ENCODE assay signal across 8 mouse cellular contexts in the genomic region with DNA sequence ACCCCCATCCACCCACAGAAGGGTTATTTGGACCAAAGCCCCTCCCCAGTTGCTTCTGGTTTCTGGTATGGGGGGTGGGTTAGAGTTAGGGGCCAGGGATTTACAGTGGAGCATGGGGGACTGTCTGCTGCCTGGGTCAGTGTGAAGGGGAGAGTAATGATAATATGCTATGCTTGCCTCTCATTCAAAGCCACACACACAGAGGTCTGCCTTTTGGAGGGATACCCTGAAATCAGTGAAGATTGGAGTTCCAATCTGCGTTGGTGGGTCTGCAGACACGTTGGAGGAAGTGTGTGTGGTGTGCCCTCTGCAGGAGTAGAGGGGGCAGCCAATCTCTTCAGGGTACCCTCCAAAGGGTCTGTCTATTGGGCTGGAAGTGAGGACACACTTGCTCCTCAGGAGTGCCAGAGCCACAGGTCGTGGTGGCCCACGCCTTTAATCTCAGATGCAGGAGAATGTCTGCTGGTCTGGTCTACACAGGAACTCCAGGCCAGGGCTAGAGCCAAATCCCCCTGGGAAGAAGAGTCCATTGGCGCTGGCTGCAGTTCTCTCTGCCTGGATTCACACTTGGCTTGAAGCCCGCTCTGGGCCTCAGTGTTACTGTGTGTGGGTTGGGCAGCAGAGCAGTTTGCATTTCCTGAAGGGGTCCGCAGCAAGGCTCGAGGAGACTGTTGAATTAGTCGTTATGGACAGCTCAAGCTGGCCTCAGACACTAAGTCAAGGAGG. TPM values are rescaled to one million over a fixed set of nuclear protein-coding genes. Genes with fewer than 3 reads are reported as not detected.
DNase-seq lines count a peak whose midpoint lies in the region; ATAC-seq and TF ChIP-seq lines count a peak whose summit lies in the region.

No protein-coding gene starts in this region.

- DNase-seq in cerebellum, adult 2 months: peak; percentile 54
- no peak for DNase-seq in cerebellum, postnatal 4 days (ENCODE audit: low spot score in 2 of 2)
- peak; percentile 4 for DNase-seq in thymus, postnatal 0 days (ENCODE audit: low spot score)
- no peak for DNase-seq in thymus, postnatal 14 days
- DNase-seq in limb, embryonic 14.5 days (ENCODE audit: low spot score): no peak
- DNase-seq in stomach, postnatal 0 days (ENCODE audit: low spot score): no peak
- no peak for DNase-seq in T-cell, adult 2 months (ENCODE audit: low spot score)
- DNase-seq in lung, postnatal 10 days: no peak

- H3K4me2 ChIP-seq in limb, embryonic 14.5 days (replicated peaks; ENCODE audit: low read depth, low read length, severe bottlenecking): peak overlapping the region; percentile 100
- peak overlapping the region; percentile 89 for H3K4me2 ChIP-seq in stomach, postnatal 0 days (replicated peaks; ENCODE audit: low read depth)

- no peak overlapping the region for H3K27ac ChIP-seq in cerebellum, adult 2 months (ENCODE audit: insufficient read depth, low read length)
- no peak overlapping the region for H3K27ac ChIP-seq in limb, embryonic 14.5 days (replicated peaks; ENCODE audit: low read depth, low read length)
- no peak overlapping the region for H3K27ac ChIP-seq in stomach, postnatal 0 days (replicated peaks)

- H3K9ac ChIP-seq in limb, embryonic 14.5 days (ENCODE audit: low read depth, low read length, severe bottlenecking): peak overlapping the region; percentile 52
- H3K9ac ChIP-seq in stomach, postnatal 0 days (ENCODE audit: low read length): peak overlapping the region; percentile 23; the same call in 1 of the 2 replicates

- TF ChIP-seq CTCF in cerebellum, adult 2 months (IDR thresholded peaks at IDR 0.05; ENCODE audit: borderline replicate concordance, insufficient read depth, low read depth, low read length): no peak
- no peak for TF ChIP-seq CTCF in stomach, postnatal 0 days (IDR thresholded peaks at IDR 0.05; ENCODE audit: low read depth)

- no peak for ATAC-seq in limb, embryonic 14.5 days (ENCODE audit: low FRiP score, low read depth)
- no peak for ATAC-seq in stomach, postnatal 0 days (ENCODE audit: low FRiP score, low TSS enrichment)

- peak overlapping the region; percentile 50 for H3K4me3 ChIP-seq in cerebellum, adult 2 months (replicated peaks; ENCODE audit: insufficient read depth, low read depth, low read length)
- H3K4me3 ChIP-seq in limb, embryonic 14.5 days (replicated peaks; ENCODE audit: low read length): peak overlapping the region; percentile 53
- H3K4me3 ChIP-seq in stomach, postnatal 0 days (ENCODE audit: low read depth, low read length): peak overlapping the region; percentile 41

- no peaks in the 10 kb centered on the region for H3K27me3 ChIP-seq in cerebellum, adult 2 months (ENCODE audit: control insufficient read depth, insufficient read depth, low read length)
- H3K27me3 ChIP-seq in limb, embryonic 14.5 days (ENCODE audit: control insufficient read depth, insufficient read depth, low read length): peaks cover 7% of the 10 kb centered on the region; the same call in 1 of the 2 replicates
- H3K27me3 ChIP-seq in stomach, postnatal 0 days (ENCODE audit: control insufficient read depth, insufficient read depth, low read length): no peaks in the 10 kb centered on the region

- no peak for TF ChIP-seq EP300 in stomach, postnatal 0 days (optimal IDR thresholded peaks at IDR 0.05)

- no peaks in the 10 kb centered on the region for H3K36me3 ChIP-seq in limb, embryonic 14.5 days (ENCODE audit: control insufficient read depth, insufficient read depth, low read length)
- no peaks in the 10 kb centered on the region for H3K36me3 ChIP-seq in stomach, postnatal 0 days (ENCODE audit: control insufficient read depth, insufficient read depth, low read length)

- H3K9me3 ChIP-seq in limb, embryonic 14.5 days (ENCODE audit: control insufficient read depth, low read length): no peaks in the 10 kb centered on the region
- no peaks in the 10 kb centered on the region for H3K9me3 ChIP-seq in stomach, postnatal 0 days (ENCODE audit: control insufficient read depth, low read length)

- TF ChIP-seq POLR2A in cerebellum, adult 2 months (IDR thresholded peaks at IDR 0.05; ENCODE audit: borderline replicate concordance, insufficient read depth, low read length): no peak
- TF ChIP-seq POLR2A in limb, embryonic 14.5 days (IDR thresholded peaks at IDR 0.05; ENCODE audit: borderline replicate concordance, extremely low read depth, insufficient read depth, insufficient read length): no peak

- H3K4me1 ChIP-seq in cerebellum, adult 2 months (ENCODE audit: control insufficient read depth, insufficient read depth, low read length): peaks cover 14% of the 10 kb centered on the region; the same call in 1 of the 2 replicates
- H3K4me1 ChIP-seq in limb, embryonic 14.5 days (ENCODE audit: control insufficient read depth, insufficient read depth, low read length): peaks cover 43% of the 10 kb centered on the region
- H3K4me1 ChIP-seq in stomach, postnatal 0 days (replicated peaks; ENCODE audit: control insufficient read depth, insufficient read depth): 0 out of 2 replicates have a peak, but pooled peaks cover 2% of the 10 kb centered on the region

- 19% methylated on average over 9 of the region's 9 CpGs for WGBS in cerebellum, adult 2 months
- WGBS in limb, embryonic 14.5 days: 32% methylated on average over 9 of the region's 9 CpGs
- WGBS in stomach, postnatal 0 days: 56% methylated on average over 9 of the region's 9 CpGs

RNA-seq across cellular contexts. Expression of a gene that starts 1.7 kb away (rescaled TPM):
- polyA plus RNA-seq in cerebellum, adult 2 months (2012; rRNA removed): 28.3 and 29.8 TPM in 2 replicates
- polyA plus RNA-seq in thymus, postnatal 0 days (2015; fragmentation: Nextera tagmentation; extraction: Ambion mirVana): 3.0 and 3.5 TPM in 2 replicates
- 10.6 and 10.7 TPM in 2 replicates for polyA plus RNA-seq in limb, embryonic 14.5 days (2012; rRNA removed)
- 13.2 and 13.7 TPM in 2 replicates for polyA plus RNA-seq in limb, embryonic 14.5 days (2014; fragmentation: Nextera tagmentation; extraction: Ambion mirVana)
- 1.9 TPM in 2 replicates for polyA plus RNA-seq in stomach, postnatal 0 days (2015; fragmentation: Nextera tagmentation; extraction: Ambion mirVana)

RNA-seq across cellular contexts. Expression of a gene that starts 16.3 kb away (rescaled TPM):
- polyA plus RNA-seq in cerebellum, adult 2 months (2012; rRNA removed): 81.8 and 99.7 TPM in 2 replicates
- polyA plus RNA-seq in thymus, postnatal 0 days (2015; fragmentation: Nextera tagmentation; extraction: Ambion mirVana): 3.1 and 3.4 TPM in 2 replicates
- 8.7 and 9.6 TPM in 2 replicates for polyA plus RNA-seq in limb, embryonic 14.5 days (2012; rRNA removed)
- 9.0 and 13.8 TPM in 2 replicates for polyA plus RNA-seq in limb, embryonic 14.5 days (2014; fragmentation: Nextera tagmentation; extraction: Ambion mirVana)
- polyA plus RNA-seq in stomach, postnatal 0 days (2015; fragmentation: Nextera tagmentation; extraction: Ambion mirVana): 53.3 and 64.8 TPM in 2 replicates

RNA-seq across cellular contexts. Expression of a gene that starts 23.7 kb away (rescaled TPM):
- 46.2 and 54.9 TPM in 2 replicates for polyA plus RNA-seq in cerebellum, adult 2 months (2012; rRNA removed)
- 571 and 608 TPM in 2 replicates for polyA plus RNA-seq in thymus, postnatal 0 days (2015; fragmentation: Nextera tagmentation; extraction: Ambion mirVana)
- 88.7 and 95.3 TPM in 2 replicates for polyA plus RNA-seq in limb, embryonic 14.5 days (2012; rRNA removed)
- 149 and 160 TPM in 2 replicates for polyA plus RNA-seq in limb, embryonic 14.5 days (2014; fragmentation: Nextera tagmentation; extraction: Ambion mirVana)
- polyA plus RNA-seq in stomach, postnatal 0 days (2015; fragmentation: Nextera tagmentation; extraction: Ambion mirVana): 638 and 692 TPM in 2 replicates

RNA-seq across cellular contexts. Expression of a gene that starts 57.2 kb away (rescaled TPM):
- 0.38 and 0.48 TPM in 2 replicates for polyA plus RNA-seq in cerebellum, adult 2 months (2012; rRNA removed)
- polyA plus RNA-seq in thymus, postnatal 0 days (2015; fragmentation: Nextera tagmentation; extraction: Ambion mirVana): 7.8 and 9.6 TPM in 2 replicates
- 0.32 and 0.92 TPM in 2 replicates for polyA plus RNA-seq in limb, embryonic 14.5 days (2012; rRNA removed)
- 1.2 and 3.0 TPM in 2 replicates for polyA plus RNA-seq in limb, embryonic 14.5 days (2014; fragmentation: Nextera tagmentation; extraction: Ambion mirVana)
- polyA plus RNA-seq in stomach, postnatal 0 days (2015; fragmentation: Nextera tagmentation; extraction: Ambion mirVana): 192 and 201 TPM in 2 replicates

Comparison
In these comparisons a context has a peak if more than half of its experiments do, and no peak if none do; other contexts are left out.
1. DNase-seq: peak in cerebellum, adult 2 months (2 of 2) and thymus, postnatal 0 days (single experiment); none in cerebellum, postnatal 4 days (0 of 2), thymus, postnatal 14 days (single experiment), limb, embryonic 14.5 days (single experiment), stomach, postnatal 0 days (single experiment), T-cell, adult 2 months (single experiment) and lung, postnatal 10 days (single experiment).
2. Peak in every context shown above with its lines, with median percentiles within 50 percentile points of each other: H3K4me3 ChIP-seq.